Mouse (Mus musculus) liver, embryonic 14.5 days (tissue): ENCODE results near the gene Bri3bp.

Experiments
- CTCF ChIP-seq: IDR thresholded peaks from 2 replicates; pipeline ENCODE4 v1.5.1; 2016; ENCODE audit warnings: antibody characterized with exemption, low read depth, control low read depth
- EP300 ChIP-seq: IDR thresholded peaks from 2 replicates; pipeline ENCODE4 v1.6.1; 2016; ENCODE audit warnings: antibody characterized with exemption, low read depth

GRCm38 (mm10) chr5:125505968-125506367 is 64.6 kb downstream of the Bri3bp start:
- no peak for TF ChIP-seq CTCF
- TF ChIP-seq EP300 = no peak
